Mouse (Mus musculus): ENCODE data around the gene Tmem247. TPM values are rescaled to one million over a fixed set of nuclear protein-coding genes. Genes with fewer than 3 reads are reported as not detected.

Tmem247 gene
- total and polyA plus RNA-seq, 2 experiments from 2014 or later = not detected

DNA sequence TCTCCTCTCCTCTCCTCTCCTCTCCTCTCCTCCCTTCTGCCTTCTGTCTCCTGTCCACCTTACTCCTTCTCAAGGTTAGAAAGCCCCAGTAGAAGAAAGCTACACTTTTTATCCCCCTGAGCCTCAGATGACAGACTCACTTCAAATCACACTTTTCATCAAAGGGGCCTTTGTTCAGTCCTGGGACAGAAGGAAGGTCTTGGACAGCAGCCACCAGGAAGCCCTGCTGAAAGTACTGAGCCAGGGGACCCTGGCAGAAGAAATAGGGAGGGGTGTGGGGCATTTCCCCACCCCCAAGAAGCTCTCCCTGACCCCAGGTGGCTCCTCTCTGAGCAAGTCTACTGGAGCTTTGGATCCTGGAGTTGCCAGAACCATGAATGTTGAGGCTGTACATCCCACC lies 12.8 kb downstream of the Tmem247 start:
- H3K36me3 ChIP-seq (ENCODE audit: insufficient read depth) = no peaks in the 10 kb centered on the region
- H3K27me3 ChIP-seq (ENCODE audit: insufficient read depth, low read length) = no peaks in the 10 kb centered on the region
- ATAC-seq (no peak), DNase-seq (no peak)
- TF ChIP-seq CTCF (IDR thresholded peaks at IDR 0.05; ENCODE audit: low read depth) = no peak
- peaks cover 13% of the 10 kb centered on the region; the same call in 1 of the 2 replicates for H3K4me1 ChIP-seq (ENCODE audit: insufficient read depth)
- H3K4me3 ChIP-seq (ENCODE audit: low read depth, low read length) = no peak overlapping the region
- no peak overlapping the region for H3K4me2 ChIP-seq (ENCODE audit: low read depth)
- no peaks in the 10 kb centered on the region; the same call in 1 of the 2 replicates for H3K9me3 ChIP-seq (ENCODE audit: low read length)
- no peak overlapping the region for H3K9ac ChIP-seq
- H3K27ac ChIP-seq (ENCODE audit: low read depth, low read length) = no peak overlapping the region

DNA sequence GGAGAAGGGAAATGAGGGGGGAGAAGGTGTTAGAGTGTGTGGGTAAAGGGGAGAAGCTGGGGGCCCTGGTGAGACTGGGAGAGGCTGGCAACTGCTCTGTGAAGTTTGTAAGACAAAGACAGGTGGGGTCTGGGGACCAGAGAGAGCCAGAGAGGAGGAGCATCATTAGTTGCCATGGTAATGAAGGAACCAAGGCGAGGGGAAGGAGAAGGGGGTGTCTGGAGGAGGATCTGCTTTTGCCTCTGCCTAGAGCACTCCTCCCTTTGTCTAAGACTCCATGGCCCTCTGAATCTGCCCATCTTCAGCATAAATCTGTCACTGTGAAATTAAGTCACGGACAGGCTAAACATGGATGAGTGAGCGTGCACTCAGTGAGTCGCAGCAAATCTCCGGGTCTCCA lies 15.7 kb downstream of the Tmem247 start:
- Histone ChIP-seq H3K9me3 (ENCODE audit: low read length) (no peaks in the 10 kb centered on the region), H3K27me3 (ENCODE audit: insufficient read depth, low read length) (no peaks in the 10 kb centered on the region), H3K27ac (ENCODE audit: low read depth, low read length) (peak overlapping the region; percentile 67), H3K4me2 (ENCODE audit: low read depth) (peak overlapping the region; percentile 8; the same call in 1 of the 2 replicates), H3K36me3 (ENCODE audit: insufficient read depth) (no peaks in the 10 kb centered on the region), H3K4me3 (ENCODE audit: low read depth, low read length) (no peak overlapping the region), H3K9ac (no peak overlapping the region), H3K4me1 (ENCODE audit: insufficient read depth) (peaks cover 19% of the 10 kb centered on the region; the same call in 1 of the 2 replicates)
- no peak for TF ChIP-seq CTCF (IDR thresholded peaks at IDR 0.05; ENCODE audit: low read depth)
- DNase-seq (peak; percentile 56), ATAC-seq (peak; percentile 85)
- 40% methylated on average over 5 of the region's 5 CpGs for WGBS

DNA sequence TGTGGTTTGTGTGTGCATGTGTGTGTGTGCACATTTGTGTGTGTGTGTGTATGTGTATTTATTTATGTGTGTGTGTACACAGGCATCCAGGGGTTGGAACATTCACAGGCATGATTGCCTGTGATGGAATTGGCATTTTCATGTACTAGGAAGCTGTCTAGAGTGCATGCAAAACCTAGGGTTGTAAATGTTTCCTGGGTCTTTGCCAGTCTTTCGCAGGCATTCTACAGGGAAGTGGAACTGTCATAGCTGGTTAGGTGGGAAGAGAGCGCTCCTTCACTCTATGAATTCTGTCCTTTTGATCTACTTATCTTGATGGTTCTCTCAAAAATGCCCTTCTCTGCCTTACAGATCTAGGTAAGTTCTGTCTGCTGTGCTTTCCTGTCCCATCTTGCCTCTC lies 19.9 kb downstream of the Tmem247 start:
- no peaks in the 10 kb centered on the region for H3K36me3 ChIP-seq (ENCODE audit: insufficient read depth)
- no peak overlapping the region for H3K9ac ChIP-seq
- ATAC-seq (no peak), DNase-seq (peak; percentile 17)
- no peaks in the 10 kb centered on the region for H3K27me3 ChIP-seq (ENCODE audit: insufficient read depth, low read length)
- H3K4me3 ChIP-seq (ENCODE audit: low read depth, low read length) = no peak overlapping the region
- 0 out of 2 replicates have a peak overlapping the region, but pooled peaks have one; percentile 59 for H3K4me2 ChIP-seq (ENCODE audit: low read depth)
- TF ChIP-seq CTCF (IDR thresholded peaks at IDR 0.05; ENCODE audit: low read depth) = no peak
- H3K4me1 ChIP-seq (ENCODE audit: insufficient read depth) = peaks cover 24% of the 10 kb centered on the region
- no peaks in the 10 kb centered on the region for H3K9me3 ChIP-seq (ENCODE audit: low read length)
- 63% methylated on average over 2 of the region's 2 CpGs for WGBS
- no peak overlapping the region for H3K27ac ChIP-seq (ENCODE audit: low read depth, low read length)

DNA sequence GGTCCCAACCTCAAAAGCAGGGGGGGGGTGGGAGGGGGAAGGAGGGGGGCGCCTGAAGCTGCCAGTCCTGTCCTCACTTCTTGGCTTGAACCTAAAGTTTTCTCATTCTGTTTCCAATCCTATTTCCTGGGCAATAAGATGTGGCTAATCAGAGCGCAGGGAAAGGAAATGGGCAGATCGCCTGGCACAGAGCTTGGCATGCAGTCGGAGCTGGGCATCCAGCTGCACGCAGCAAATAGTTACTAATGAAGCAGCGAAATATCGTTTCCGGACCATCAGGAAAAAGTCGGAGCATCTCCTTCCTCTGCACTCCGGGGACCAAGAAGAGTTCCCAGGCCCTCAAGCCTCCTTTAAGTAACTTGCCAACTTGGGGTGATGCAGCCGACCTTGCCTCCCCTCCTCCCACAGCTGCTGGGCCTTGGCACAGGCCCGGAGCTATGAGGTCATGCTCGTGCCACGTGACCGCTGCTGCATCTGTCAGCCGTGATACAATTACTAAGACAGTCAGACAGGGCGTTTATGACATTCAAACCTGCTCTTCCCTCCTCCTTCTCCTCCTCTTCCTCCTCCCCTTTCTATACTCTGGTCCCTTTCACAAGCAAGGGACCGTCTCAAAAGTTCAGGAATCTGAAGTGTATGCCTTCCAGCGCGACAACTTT lies 20.5 kb downstream of the Tmem247 start:
- no peaks in the 10 kb centered on the region for H3K36me3 ChIP-seq (ENCODE audit: insufficient read depth)
- peak; percentile 84 for ATAC-seq
- H3K4me2 ChIP-seq (ENCODE audit: low read depth) = peak overlapping the region; percentile 59
- H3K27me3 ChIP-seq (ENCODE audit: insufficient read depth, low read length) = no peaks in the 10 kb centered on the region
- no peak overlapping the region for H3K27ac ChIP-seq (ENCODE audit: low read depth, low read length)
- peak overlapping the region; percentile 37; the same call in 1 of the 2 replicates for H3K9ac ChIP-seq
- WGBS = under 1% methylated on average over 20 of the region's 20 CpGs
- H3K4me1 ChIP-seq (ENCODE audit: insufficient read depth) = peaks cover 19% of the 10 kb centered on the region
- peak overlapping the region; percentile 37 for H3K4me3 ChIP-seq (ENCODE audit: low read depth, low read length)
- DNase-seq = peak; percentile 77
- no peaks in the 10 kb centered on the region for H3K9me3 ChIP-seq (ENCODE audit: low read length)
- TF ChIP-seq CTCF (IDR thresholded peaks at IDR 0.05; ENCODE audit: low read depth) = no peak

DNA sequence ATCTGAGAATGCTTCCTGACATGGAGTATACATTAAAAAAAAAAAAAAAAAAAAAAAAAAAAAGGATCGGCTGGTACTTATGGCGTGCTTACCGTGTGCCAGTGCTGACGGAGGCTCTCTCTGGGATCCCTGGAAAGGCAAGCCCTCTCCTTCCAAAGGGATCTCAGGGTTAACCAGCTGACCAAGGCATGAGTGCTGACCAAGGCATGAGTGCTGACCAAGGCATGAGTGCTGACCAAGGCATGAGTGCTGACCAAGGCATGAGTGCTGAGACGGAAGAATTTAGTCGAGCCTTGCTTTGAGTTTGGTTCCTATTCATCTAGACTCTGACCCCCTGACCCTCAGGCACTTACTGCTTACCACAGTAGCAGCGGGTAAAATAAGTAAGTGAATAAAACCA lies 21.5 kb downstream of the Tmem247 start:
- ATAC-seq (no peak), DNase-seq (no peak)
- no peak overlapping the region for H3K4me2 ChIP-seq (ENCODE audit: low read depth)
- H3K36me3 ChIP-seq (ENCODE audit: insufficient read depth) = no peaks in the 10 kb centered on the region
- peaks cover 11% of the 10 kb centered on the region; the same call in 1 of the 2 replicates for H3K4me1 ChIP-seq (ENCODE audit: insufficient read depth)
- no peaks in the 10 kb centered on the region for H3K9me3 ChIP-seq (ENCODE audit: low read length)
- H3K9ac ChIP-seq = no peak overlapping the region
- WGBS = 64% methylated on average over 7 of the region's 7 CpGs
- H3K27me3 ChIP-seq (ENCODE audit: insufficient read depth, low read length) = no peaks in the 10 kb centered on the region; the same call in 1 of the 2 replicates
- no peak for TF ChIP-seq CTCF (IDR thresholded peaks at IDR 0.05; ENCODE audit: low read depth)
- H3K4me3 ChIP-seq (ENCODE audit: low read depth, low read length) = no peak overlapping the region
- no peak overlapping the region for H3K27ac ChIP-seq (ENCODE audit: low read depth, low read length)

DNA sequence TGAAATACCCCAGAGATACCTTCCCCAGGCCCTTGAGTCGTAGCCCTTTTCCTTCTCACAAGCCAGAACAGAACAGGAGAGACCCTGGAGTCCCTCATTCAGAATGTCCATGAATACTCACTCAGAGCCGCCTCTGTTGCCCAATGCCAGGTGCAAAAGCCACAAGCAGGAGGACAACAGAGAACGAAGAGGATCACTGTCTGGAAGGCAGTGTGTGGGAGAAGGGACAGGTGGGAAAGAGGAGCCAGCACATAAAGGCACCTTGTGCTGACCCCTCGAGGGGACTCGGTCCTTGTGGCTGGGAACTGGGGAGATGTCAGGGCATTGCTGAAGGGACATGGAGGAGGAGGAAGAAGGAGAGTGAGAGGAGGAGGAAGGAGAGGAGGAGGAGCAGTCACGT lies 25.0 kb downstream of the Tmem247 start:
- WGBS = 79% methylated on average over 6 of the region's 6 CpGs
- H3K4me1 ChIP-seq (ENCODE audit: insufficient read depth) = peaks cover 10% of the 10 kb centered on the region; the same call in 1 of the 2 replicates
- TF ChIP-seq CTCF (IDR thresholded peaks at IDR 0.05; ENCODE audit: low read depth) = no peak

DNA sequence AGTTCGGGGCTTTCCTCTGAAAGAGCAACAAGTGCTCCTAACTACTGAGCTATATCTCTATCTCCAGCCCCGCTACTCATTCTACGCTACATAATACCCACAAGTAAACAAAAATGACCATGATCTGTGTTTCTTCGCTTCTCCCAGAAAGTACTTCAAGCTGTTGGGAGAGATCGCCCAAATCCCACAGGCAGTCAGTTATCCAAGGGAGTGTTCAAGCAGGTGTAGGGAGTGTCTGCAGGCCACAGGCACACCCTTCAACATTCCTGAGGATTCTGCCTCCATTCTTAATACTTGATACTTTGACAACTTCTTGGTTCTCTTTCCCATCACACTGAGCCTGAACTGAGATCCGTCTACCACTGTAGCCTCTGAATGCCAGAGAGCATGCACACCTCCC lies 26.0 kb downstream of the Tmem247 start:
- no peak for TF ChIP-seq CTCF (IDR thresholded peaks at IDR 0.05; ENCODE audit: low read depth)
- no peak for DNase-seq

More for the DNA sequence above, 25.0 kb downstream of the Tmem247 start:
- Histone ChIP-seq H3K4me3 (ENCODE audit: low read depth, low read length) (no peak overlapping the region), H3K27me3 (ENCODE audit: insufficient read depth, low read length) (no peaks in the 10 kb centered on the region; the same call in 1 of the 2 replicates), H3K4me2 (ENCODE audit: low read depth) (no peak overlapping the region), H3K9ac (no peak overlapping the region), H3K36me3 (ENCODE audit: insufficient read depth) (no peaks in the 10 kb centered on the region), H3K9me3 (ENCODE audit: low read length) (no peaks in the 10 kb centered on the region), H3K27ac (ENCODE audit: low read depth, low read length) (no peak overlapping the region)
- no peak for ATAC-seq
- no peak for DNase-seq

More for the DNA sequence above, 26.0 kb downstream of the Tmem247 start:
- 92% methylated on average over 6 of the region's 6 CpGs for WGBS
- H3K9me3 ChIP-seq (ENCODE audit: low read length) = no peaks in the 10 kb centered on the region
- H3K4me3 ChIP-seq (ENCODE audit: low read depth, low read length) = no peak overlapping the region
- no peaks in the 10 kb centered on the region for H3K36me3 ChIP-seq (ENCODE audit: insufficient read depth)
- ATAC-seq = no peak
- H3K27ac ChIP-seq (ENCODE audit: low read depth, low read length) = no peak overlapping the region
- no peak overlapping the region for H3K9ac ChIP-seq
- H3K4me2 ChIP-seq (ENCODE audit: low read depth) = no peak overlapping the region
- H3K27me3 ChIP-seq (ENCODE audit: insufficient read depth, low read length) = no peaks in the 10 kb centered on the region; the same call in 1 of the 2 replicates
- peaks cover 3% of the 10 kb centered on the region; the same call in 1 of the 2 replicates for H3K4me1 ChIP-seq (ENCODE audit: insufficient read depth)

All from forebrain, postnatal 0 days (tissue).